Mouse (Mus musculus): ENCODE data around the gene Poc1b.

DNA sequence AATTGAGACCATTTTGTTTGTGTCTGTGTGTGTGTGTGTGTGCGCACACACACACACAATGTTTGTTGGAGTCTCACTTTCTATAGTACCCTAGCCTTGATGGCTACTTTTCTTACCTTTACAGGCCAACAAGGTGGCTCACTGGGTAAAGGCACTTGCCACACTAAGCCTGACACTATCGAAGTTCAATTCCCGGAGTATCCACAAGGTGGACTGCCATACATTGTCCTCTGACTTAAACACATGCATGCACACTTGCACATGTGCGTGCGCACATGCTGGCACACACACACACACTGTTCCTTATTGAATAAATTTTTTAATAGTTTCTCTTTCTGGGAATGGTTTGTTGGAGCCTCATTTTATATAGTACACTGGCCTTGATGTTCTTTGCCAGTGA is 50.0 kb downstream of the Poc1b start:
- TF ChIP-seq POLR2A (IDR thresholded peaks at IDR 0.05; ENCODE audit: insufficient read depth, low read depth, low read length) (no peak), CTCF (IDR thresholded peaks at IDR 0.05) (no peak), EP300 (IDR thresholded peaks at IDR 0.05; ENCODE audit: insufficient read depth, low read depth, low read length) (no peak)
